Mouse (Mus musculus) cerebellum, adult 2 months (tissue): ENCODE data around the gene Zfp771. TPM values are rescaled to one million over a fixed set of nuclear protein-coding genes. Genes with fewer than 3 reads are reported as not detected.

Source experiments
- DNase-seq, 2 experiments: peaks; one replicate each; pipeline ENCODE4 v3.0.0; 2021
- H3K27ac ChIP-seq: fragments of 200-500 bp; 2 replicates; pipeline ENCODE4 v1.5.1; 2012; ENCODE audit warnings: low read length, control low read depth, inconsistent platforms; ENCODE audit not compliant: insufficient read depth
- H3K27me3 ChIP-seq: fragments of 200-500 bp; 2 replicates; pipeline ENCODE4 v1.6.1; 2012; ENCODE audit warnings: inconsistent platforms, mild to moderate bottlenecking, low read length, moderate library complexity; ENCODE audit not compliant: control insufficient read depth, insufficient read depth
- H3K4me1 ChIP-seq: fragments of 200-500 bp; 2 replicates; pipeline ENCODE4 v1.6.1; 2011; ENCODE audit warnings: low read length; ENCODE audit not compliant: control insufficient read depth, insufficient read depth
- H3K4me3 ChIP-seq: fragments of 200-500 bp; replicated peaks from 2 replicates; pipeline ENCODE3; 2011; ENCODE audit warnings: mild to moderate bottlenecking, low read depth, low read length, control low read depth; ENCODE audit not compliant: insufficient read depth
- CTCF ChIP-seq: fragments of 200-500 bp; IDR thresholded peaks from 2 replicates; pipeline ENCODE4 v1.5.1; 2011; ENCODE audit warnings: low read depth, mild to moderate bottlenecking, control low read depth, low read length, moderate library complexity, borderline replicate concordance; ENCODE audit not compliant: insufficient read depth
- POLR2A ChIP-seq: fragments of 200-500 bp; IDR thresholded peaks from 2 replicates; pipeline ENCODE4 v1.6.1; 2011; ENCODE audit warnings: low read length, control low read depth, borderline replicate concordance; ENCODE audit not compliant: insufficient read depth
- WGBS: fragments of 180-500 bp; shearing (Covaris S2); methylation state at CpG from one replicate; pipeline ENCODE4 v1.1.7; 2018; 5-methylcytosine and 5-hydroxymethylcytosine counted together
- polyA plus RNA-seq: library from polyadenylated mRNA; depleted of rRNA; stranded (reverse); fragments of >200 nt; gene quantifications from 2 replicates; pipeline ENCODE4 v1.2.3, GENCODE M21; 2012

Zfp771 gene
- polyA plus RNA-seq, 1 experiment: 88.7 TPM

DNA sequence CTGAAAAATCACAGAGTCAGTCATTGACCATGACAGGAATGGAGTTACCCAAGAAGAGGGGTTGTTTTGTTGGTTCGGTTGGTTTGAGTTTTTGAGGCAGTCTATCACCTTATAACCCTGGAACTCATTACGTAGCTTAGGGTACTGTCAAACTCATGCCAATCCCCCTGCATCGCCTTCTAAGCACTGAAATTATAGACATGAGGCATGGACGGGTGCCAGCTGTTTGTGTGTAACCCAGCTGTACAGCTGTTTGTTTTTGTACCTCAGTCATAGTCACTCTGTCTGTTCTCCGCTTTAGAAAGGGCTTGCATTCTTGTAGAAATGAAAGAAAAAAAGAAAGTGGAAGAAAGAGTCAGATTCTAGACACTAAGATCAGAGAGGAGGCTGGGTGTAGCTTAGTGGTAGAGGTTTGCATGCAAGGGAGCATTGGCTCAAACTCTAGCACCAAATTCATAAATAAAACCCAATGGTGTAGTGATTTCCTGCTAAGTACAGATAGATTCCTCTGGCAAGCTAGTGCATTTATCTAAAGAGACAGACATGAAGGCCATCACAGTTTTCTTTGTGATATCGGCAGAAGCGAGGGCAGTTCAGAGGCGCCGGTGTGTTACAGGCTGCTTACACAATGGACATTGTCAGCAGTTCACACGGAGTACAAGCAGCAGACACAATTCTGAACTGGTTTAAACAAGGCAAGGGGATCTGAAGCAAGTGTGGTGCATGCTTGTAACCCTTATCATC is 18.3 kb downstream of the Zfp771 start:
- 81% methylated on average over 10 of the region's 10 CpGs for WGBS
- no peak overlapping the region for H3K4me3 ChIP-seq
- DNase-seq: no peak
- TF ChIP-seq POLR2A (no peak), CTCF (no peak)
- peaks cover 3% of the 10 kb centered on the region; the same call in 1 of the 2 replicates for H3K4me1 ChIP-seq
- no peaks in the 10 kb centered on the region for H3K27me3 ChIP-seq
- H3K27ac ChIP-seq: no peak overlapping the region

DNA sequence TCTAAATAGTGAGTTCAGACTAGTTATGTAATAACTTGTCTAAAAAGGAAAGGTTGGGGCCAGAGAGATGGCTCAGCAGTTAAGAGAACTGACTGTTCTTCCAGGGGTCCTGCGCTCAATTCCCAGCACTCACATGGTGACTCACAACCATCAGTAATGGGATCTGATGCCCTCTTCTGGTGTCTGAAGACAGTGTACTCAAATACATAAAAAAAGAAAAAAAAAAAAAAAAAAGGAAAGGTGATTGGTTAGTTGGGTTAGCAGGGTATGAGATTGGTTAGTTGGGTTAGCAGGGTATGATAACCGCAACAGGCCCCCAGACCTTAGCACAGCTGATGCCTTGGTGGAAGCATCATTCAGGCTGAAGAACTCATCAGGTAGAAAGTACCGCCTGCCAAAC is 19.5 kb downstream of the Zfp771 start:
- DNase-seq: no peak
- H3K4me3 ChIP-seq: no peak overlapping the region
- peaks cover 3% of the 10 kb centered on the region; the same call in 1 of the 2 replicates for H3K4me1 ChIP-seq
- 96% methylated on average over 3 of the region's 3 CpGs for WGBS
- H3K27me3 ChIP-seq: no peaks in the 10 kb centered on the region
- TF ChIP-seq POLR2A: no peak
- TF ChIP-seq CTCF: no peak
- H3K27ac ChIP-seq: no peak overlapping the region

DNA sequence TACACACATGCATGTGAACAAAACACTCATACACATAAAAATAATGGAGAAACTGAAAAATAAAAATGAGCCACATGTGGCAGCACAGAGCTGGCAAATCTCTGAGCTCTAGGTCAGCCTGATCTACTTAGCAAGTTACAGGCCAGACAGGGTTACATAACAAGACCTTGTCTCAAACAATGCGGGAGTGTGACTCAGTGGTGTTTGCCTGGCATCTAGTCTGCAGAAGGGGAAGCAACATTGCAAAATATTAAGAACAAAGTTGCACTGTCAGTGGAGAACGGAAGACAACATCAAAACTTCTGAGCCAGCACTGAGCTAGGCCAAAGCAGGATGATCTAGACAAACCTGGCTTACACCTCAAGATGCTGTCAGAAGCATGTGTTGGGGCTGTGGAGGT is 26.2 kb downstream of the Zfp771 start:
- Histone ChIP-seq H3K27me3 (no peaks in the 10 kb centered on the region), H3K4me3 (no peak overlapping the region), H3K27ac (no peak overlapping the region), H3K4me1 (peaks cover 9% of the 10 kb centered on the region)
- DNase-seq: no peak
- 77% methylated on average over 2 of the region's 2 CpGs for WGBS
- TF ChIP-seq POLR2A (no peak), CTCF (no peak)

DNA sequence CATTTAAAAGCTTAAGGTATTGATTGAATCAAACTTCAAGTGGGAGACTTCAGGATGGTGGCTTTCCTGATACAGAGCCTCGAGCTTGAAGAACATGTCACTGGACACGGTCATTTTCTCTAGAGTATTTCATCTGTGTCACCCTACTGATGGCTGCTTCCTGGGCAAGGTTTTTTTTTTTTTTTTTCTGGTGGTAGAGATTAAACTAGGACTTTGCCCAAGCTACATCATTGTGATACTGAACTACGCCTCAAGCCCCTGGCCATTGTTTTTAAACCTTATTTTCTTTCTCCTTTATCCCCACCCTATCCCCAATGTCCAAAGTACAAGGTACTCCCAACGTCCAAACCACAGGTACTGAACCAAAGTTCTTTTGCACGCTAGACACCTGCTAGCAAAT is 26.6 kb downstream of the Zfp771 start:
- Histone ChIP-seq H3K4me3 (no peak overlapping the region), H3K27ac (no peak overlapping the region), H3K27me3 (no peaks in the 10 kb centered on the region), H3K4me1 (peaks cover 9% of the 10 kb centered on the region)
- DNase-seq: no peak
- no peak for TF ChIP-seq POLR2A
- no peak for TF ChIP-seq CTCF
- 84% methylated on average over 5 of the region's 5 CpGs for WGBS

DNA sequence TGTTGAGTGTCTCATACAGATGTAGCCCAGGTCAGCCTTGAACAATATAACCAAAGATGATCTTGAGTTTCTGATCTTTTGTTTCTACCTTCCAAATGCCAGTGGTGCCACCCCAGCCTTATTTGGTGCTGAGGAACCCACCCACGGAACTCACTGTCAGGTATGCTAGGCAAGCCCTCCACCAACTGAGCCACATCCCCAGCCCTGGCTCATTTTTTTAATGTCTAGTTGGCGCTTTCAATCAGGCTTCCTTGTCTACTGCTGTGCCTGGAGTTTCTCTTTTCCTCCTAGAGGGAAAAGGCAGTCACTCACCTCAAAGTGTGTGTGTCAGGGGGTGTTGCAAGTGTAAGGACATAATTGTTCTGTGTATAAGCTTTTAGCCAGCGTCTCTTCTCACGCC is 27.0 kb downstream of the Zfp771 start:
- Histone ChIP-seq H3K4me3 (no peak overlapping the region), H3K27me3 (no peaks in the 10 kb centered on the region), H3K27ac (no peak overlapping the region), H3K4me1 (peaks cover 9% of the 10 kb centered on the region)
- no peak for TF ChIP-seq CTCF
- TF ChIP-seq POLR2A: no peak
- DNase-seq: no peak
- 95% methylated on average over 4 of the region's 4 CpGs for WGBS

DNA sequence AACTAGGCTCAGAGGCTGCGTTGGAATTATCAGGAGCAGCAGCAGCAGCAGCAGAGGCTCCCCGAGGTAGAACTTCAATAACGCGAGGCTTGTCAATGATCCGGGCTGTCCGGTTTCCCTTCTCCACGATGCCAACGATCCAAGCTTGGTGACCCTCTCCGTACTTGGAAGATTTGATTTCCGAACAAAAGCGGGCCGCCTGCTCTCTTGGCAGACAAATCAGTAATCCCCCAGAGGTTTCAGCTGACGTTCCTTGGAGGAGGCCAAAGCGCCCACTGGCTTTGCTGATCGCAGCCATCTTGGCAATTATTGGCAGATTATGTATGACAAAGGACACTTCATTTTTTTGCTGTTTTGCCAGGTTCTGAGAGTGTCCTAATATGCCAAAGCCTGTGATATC is 28.5 kb downstream of the Zfp771 start:
- WGBS: 35% methylated on average over 15 of the region's 15 CpGs
- DNase-seq: no peak
- TF ChIP-seq POLR2A: no peak
- TF ChIP-seq CTCF: no peak
- Histone ChIP-seq H3K4me3 (peak overlapping the region; percentile 76), H3K27ac (0 out of 2 replicates have a peak overlapping the region, but pooled peaks have one; percentile 57), H3K4me1 (peaks cover 9% of the 10 kb centered on the region), H3K27me3 (no peaks in the 10 kb centered on the region)

DNA sequence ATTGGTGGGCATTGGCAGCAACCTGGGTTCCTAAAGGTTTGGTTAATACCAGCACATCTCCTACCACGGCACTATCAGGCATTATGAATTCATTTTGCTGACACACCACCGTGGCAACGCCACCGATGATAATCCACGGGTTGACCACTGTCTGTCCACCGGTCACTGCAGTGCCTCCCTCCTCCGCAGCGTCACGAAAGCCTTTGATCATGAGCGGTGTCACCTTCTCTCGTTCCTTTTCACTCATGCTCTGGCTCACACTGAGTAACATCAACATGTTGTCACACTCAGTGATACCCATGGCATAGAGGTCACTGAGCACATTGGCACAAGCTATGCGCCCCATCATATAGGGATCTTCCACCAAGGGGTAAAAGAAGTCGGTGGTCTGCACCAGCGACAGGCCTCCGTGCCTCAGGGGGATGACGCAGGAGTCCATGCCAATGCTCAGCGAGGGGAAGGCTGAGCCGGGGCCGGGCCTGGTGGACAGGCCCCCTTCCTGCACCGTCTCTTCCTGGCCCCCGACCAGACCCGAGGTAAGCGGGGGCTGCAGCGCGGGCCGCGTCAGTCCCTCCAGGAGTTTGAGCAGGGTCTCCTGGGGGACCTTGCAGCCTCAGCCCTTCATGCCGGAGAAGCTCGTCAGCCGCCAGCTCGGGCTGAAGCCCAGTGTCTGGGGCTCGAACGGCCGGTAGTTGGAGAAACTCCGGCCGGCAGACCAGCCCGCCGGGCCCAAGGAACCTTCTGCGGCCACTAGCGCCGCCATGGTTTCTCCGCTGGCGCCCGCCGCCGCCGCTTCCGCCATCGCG is 29.2 kb downstream of the Zfp771 start:
- DNase-seq: peak; percentile 43 to 58
- Histone ChIP-seq H3K4me3 (peak overlapping the region; percentile 76), H3K27ac (peak overlapping the region; percentile 57), H3K27me3 (no peaks in the 10 kb centered on the region), H3K4me1 (peaks cover 9% of the 10 kb centered on the region)
- 4% methylated on average over 50 of the region's 50 CpGs for WGBS
- no peak for TF ChIP-seq CTCF
- TF ChIP-seq POLR2A: no peak
